Mouse (Mus musculus): ENCODE results near the gene Rbfox2.
A peak's percentile ranks its signal among the peaks of the same experiment; 100 is the strongest.
"Not testable (repeated sequence)": the region's sequence is repeated elsewhere in the genome, so short reads cannot be mapped to it uniquely, and the experiment has no call there.

Gene Rbfox2

GRCm38 (mm10) chr15:77068439-77068861, 238.4 kb downstream of the Rbfox2 start:
- no peak for DNase-seq (ENCODE audit: low spot score)

- no peak for DNase-seq (ENCODE audit: low spot score)
Observed at GRCm38 (mm10) chr15:77066233-77066632, 240.6 kb downstream of the Rbfox2 start.

GRCm38 (mm10) chr15:77065259-77065852, 241.4 kb downstream of the Rbfox2 start:
- DNase-seq (ENCODE audit: low spot score), result no peak

GRCm38 (mm10) chr15:77062746-77063145, 244.1 kb downstream of the Rbfox2 start:
- no peak for DNase-seq (ENCODE audit: low spot score)

DNA sequence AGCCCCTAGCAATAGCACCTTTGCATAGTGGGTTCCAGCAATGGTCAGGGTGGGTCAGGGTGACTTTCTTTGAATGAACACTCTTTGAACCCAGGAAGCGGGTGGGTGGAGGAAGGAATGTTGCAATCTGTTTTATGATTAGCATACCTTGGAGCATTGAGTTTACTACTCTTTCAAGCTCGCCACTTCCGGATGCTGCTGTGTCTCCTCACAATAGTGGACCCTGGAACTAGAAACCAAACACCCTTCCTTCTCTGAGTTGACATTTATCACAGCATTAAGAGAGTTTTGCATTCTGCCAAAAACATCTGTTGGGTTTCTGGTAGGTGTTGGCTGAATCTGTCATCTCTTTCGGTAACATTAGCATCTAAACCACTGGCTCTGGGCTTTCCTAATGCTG, 247.4 kb downstream of the Rbfox2 start:
- not testable (repeated sequence) for DNase-seq (ENCODE audit: low spot score)

DNA sequence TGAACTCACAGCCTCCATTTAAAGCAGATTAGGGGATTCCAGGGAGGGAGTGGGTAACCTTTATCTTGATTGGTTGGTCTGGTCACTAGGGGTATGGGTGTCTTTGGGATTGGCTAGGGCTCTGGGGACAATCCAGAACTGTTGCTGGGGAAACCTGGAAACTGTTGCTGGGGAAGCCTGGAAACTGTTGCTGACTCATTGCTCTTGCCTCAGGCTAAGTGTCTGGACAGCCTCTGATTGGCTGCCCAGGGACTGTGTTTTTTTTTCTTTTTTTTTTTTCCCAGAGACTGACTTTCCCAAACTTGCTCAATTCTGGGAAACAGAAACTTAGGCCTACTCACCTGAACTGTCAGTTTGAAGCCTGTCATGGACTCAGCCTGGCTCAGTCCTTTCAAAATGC, 248.2 kb downstream of the Rbfox2 start:
- DNase-seq (ENCODE audit: low spot score), result no peak

DNA sequence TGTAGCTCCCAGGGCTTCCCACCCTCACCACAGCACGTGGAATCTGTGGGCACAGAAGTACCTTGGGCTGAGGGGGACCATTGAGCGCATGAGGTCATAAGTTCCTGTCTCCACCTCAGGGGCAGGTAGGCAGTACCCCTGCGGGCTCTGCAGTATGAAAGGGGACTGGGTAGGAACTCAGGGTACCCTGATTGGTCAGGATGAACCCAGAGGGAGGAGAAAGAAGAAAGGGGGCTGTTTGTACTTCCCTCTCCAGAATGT, 250.1 kb downstream of the Rbfox2 start:
- no peak for DNase-seq (ENCODE audit: low spot score)

DNA sequence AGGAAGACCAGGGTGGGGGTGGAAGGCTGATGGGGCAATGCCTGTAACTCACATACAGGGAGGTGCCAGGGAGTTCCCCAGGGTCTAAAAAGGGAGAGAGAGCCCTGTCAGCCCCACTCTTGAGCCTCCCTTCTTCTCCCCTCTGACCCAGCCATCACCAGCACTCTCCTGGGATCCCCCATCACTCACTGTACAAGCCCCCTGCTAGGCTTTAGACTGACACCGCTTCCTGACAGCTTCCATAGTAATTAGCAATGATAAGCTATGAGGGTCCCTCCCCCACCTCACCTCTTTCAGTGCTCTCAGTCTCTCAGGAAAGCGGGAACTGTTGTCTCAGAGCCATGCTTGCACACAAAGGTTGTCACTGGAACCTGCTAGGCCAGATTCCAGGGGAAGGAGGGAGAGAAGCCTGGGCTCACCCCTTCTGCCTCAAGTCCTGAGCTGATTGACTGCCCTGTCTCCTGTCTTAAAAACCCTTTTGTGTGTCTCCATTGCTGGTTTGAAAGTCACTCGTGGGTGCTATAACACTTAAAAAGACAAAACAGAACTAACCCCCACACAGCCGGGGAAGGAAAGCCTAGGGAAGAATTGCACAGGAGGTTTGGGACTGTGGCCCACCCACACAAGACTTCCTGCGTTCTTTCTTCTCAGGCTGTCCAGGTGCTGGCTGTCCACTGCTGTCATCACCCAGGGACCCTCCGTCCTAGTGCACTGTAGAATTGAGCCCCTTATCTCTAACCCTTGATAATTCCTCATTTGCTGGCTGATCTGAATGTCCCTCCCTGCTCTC, 250.6 kb downstream of the Rbfox2 start:
- DNase-seq (ENCODE audit: low spot score), result no peak

DNA sequence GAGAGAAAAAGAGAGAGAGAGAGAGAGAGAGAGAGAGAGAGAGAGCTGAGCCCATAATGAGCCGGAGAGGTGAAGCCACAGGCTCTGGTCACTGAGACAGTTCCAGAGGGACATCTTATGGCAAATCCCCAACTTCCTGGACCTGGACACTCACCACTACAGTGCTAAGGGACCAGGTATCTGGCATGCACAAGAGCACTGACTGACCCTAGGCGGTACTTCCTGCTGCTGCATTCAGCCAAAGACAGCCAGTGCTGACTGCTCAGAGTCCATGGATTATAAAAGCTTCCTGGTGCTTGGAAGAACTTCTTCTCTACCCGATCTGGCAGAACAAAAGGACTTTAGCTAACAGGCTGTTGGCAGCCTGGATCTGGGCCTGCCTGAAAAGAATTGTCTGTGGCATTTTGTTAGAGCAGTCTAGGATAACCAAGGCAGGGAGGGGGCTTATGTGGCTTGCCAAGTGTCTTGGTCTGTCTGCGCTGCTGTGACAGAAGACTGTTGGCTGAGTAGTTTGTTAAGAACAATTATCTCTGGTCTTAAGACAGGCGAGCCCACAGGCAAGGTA, 252.1 kb downstream of the Rbfox2 start:
- no peak for DNase-seq (ENCODE audit: low spot score)

DNA sequence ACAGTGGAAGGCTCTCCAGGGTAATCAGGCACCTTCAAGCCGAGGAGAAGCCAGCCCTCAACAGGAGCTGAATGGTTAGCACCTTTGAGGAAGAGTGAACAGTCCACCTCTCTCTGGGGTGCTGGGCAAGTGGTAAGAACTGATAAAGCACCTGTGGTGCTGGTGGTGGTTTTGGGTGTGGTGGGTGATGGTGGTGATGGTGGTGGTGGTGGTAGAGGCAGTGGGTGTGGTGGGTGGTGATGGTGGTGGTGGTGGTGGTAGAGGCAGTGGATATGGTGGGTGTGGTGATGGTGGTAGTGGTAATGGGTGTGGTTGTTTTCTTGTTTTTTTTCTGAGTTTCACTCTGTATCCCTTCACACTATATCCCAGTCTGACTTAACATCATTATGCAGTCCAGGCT, 253.8 kb downstream of the Rbfox2 start:
- no peak for DNase-seq (ENCODE audit: low spot score)

- no peak for DNase-seq (ENCODE audit: low spot score)
Observed at GRCm38 (mm10) chr15:77052176-77052575, 254.6 kb downstream of the Rbfox2 start.

GRCm38 (mm10) chr15:77050570-77050969, 256.2 kb downstream of the Rbfox2 start, which contains the start of gene Mb:
Mb (minus strand) TSS chr15:77050670.
- no peak for DNase-seq (ENCODE audit: low spot score)

- no peak for DNase-seq (ENCODE audit: low spot score)
Observed at GRCm38 (mm10) chr15:77045609-77046008, 261.2 kb downstream of the Rbfox2 start.

DNA sequence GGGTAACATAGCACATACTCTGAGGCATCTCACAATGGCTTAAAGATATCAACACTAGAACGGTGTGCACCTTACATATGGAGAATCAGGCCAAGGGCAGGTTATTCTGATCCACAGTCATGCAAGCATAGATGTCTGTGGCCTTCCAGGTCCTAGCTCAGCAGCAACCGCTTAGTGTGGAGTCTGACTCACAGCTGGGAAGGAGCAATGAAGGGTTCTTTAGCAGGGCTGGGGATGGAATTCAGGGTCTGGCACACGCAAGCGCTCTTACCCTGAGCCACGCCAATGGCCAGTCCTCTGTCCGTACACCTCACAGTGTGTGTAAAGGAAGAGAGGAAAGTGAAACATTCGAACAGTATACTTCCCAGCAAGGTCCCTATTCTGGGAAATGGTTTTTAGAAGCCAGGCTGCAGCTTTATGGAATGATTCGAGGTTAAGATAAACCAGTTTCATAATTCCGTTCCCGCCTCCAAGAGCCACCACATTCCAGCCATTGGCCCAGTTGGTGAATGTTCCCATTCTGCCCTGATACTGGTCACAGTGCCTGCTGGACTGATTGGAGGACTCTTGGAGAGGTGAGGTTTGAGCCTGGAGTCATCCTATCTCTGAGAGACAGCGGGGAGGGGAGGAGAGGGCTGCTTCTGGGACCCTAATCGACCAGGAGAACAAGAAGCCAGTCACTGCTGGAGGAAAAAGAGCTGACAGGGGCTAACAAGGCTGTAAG, 262.0 kb downstream of the Rbfox2 start, which contains the start of gene Apol6:
Apol6 (plus strand) TSS at position 133 of the 724 bp plus-strand sequence.
- no peak for DNase-seq (ENCODE audit: low spot score)

DNA sequence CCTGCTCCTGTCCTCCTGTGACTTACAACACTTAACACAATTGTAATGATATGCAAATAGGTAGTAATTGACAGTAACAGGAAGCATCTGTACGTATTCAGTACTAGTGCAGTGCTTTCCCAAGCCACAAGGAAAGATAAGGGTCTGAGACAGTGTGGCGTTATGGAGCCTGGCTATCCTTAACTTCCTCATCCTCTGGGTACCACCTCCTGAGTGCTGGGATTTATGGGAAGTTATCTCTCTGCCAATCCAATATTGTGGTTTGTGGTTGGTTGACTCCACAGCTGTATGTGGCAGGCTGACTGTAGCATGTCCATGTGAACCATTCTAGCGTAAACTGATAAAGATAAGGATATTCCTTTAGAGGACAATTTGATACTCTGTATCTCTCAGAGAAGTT, 266.0 kb downstream of the Rbfox2 start:
- no peak for DNase-seq (ENCODE audit: low spot score)

- DNase-seq (ENCODE audit: low spot score), result no peak
Observed at GRCm38 (mm10) chr15:77039211-77039700, 267.5 kb downstream of the Rbfox2 start.

GRCm38 (mm10) chr15:77037278-77038161, 269.3 kb downstream of the Rbfox2 start:
- DNase-seq (ENCODE audit: low spot score), result peak; percentile 26

DNA sequence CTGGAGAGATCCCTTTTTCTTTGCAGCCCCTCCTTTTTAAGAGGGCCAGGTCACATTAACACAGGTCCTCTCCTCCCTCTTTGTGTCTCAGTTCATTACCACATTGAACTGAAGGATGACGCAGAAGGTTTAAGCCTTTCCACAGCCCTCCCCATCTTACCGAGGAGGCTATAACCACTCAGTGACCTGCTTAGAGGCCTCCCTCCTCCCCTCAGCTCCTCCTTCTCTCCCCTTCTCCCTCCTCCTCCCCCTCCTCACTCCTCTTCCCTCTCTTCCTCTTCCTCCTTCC, 269.9 kb downstream of the Rbfox2 start:
- no peak for DNase-seq (ENCODE audit: low spot score)

DNA sequence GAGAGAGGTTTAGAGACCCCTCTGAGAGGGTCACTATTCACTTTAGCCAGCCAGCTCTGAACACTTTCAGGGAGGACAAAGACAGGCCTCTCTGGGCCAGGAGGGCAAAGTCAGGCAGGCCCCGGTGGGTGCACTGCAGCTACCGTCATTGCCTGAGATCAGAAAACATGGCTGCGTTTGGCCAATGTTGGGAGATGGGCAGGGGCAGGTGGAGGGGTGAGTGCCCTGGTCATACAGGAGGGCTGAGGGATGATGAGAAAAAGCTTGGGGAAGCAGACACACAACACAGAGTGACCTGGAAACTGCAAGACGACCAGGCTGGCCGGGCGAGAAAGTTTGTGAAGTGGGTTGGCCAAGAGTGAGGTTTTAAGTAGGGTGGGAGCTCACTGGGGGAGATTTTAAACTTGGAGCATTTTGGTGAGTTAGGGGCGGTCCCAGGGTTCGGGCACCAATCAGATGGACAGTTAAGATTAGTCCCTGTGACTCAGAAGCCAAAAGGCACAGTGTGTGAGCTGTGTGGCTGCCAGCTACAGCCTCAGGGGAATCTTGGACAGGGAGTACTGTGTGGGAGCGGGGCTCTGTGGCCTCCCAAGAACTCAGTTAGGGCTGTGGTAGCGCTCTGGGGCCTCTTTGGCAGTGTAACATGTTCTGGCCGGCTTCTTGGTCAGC, 270.4 kb downstream of the Rbfox2 start:
- peak; percentile 51 for DNase-seq (ENCODE audit: low spot score)

DNA sequence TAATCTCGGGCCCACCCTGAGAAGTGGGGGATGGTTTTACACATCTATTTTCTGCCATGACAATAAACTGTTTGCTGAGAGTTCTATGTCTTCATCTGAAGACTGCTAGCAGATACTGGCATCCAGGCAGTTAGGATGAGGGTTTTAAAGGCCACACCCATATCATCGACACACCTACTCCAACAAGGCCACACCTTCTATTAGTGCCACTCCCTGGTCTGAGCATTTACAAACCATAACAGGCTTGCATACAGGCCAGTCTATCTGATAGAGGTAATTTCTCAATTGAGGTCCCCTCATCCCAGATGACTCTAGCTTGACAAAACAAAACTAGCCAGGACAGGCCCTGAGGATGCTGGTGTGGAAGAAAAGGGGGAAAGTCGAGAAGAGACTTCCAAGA, 271.2 kb downstream of the Rbfox2 start:
- no peak for DNase-seq (ENCODE audit: low spot score)

DNA sequence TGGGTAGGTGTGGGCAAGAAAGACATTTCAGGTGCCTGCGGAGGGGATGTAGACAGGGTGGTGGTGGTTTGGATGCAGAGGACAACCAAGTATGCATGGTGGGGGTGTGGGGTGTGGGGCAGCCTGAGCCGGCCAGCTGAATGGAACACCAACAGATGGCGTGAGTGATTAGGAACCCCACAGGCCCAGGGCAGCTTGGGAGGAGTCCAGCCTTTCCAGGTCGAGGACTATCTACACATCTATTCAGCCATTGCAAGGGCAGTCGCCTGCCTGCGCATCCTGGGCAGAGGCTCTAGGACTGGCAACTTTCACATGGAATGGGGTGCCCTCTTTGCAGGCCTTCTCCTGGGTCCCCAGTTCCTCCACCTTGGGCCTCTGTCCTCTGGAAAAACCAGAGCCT, 272.3 kb downstream of the Rbfox2 start:
- no peak for DNase-seq (ENCODE audit: low spot score)
